Mouse (Mus musculus) limb, embryonic 12.5 days (tissue): ENCODE results near the gene Senp3. TPM values are rescaled to one million over a fixed set of nuclear protein-coding genes. Genes with fewer than 3 reads are reported as not detected.

Experiments
- ATAC-seq: fragments of 200-750 bp; cut with Nextera tagmentation; 2 replicates; pipeline ENCODE4 v1.8.0; 2017; ENCODE audit warnings: low read depth, moderate TSS enrichment; ENCODE audit not compliant: insufficient number of reproducible peaks, insufficient read depth, low FRiP score, low TSS enrichment
- H3K27ac ChIP-seq: fragments of 300-500 bp; sonication (generic); 2 replicates; pipeline ENCODE4 v1.5.1; 2016; ENCODE audit warnings: mild to moderate bottlenecking, moderate library complexity
- H3K27me3 ChIP-seq: fragments of 300-500 bp; sonication (generic); 2 replicates; pipeline ENCODE4 v1.6.1; 2016; ENCODE audit warnings: mild to moderate bottlenecking, moderate library complexity
- H3K36me3 ChIP-seq: fragments of 300-500 bp; sonication (generic); 2 replicates; pipeline ENCODE4 v1.6.1; 2016; ENCODE audit warnings: mild to moderate bottlenecking, moderate library complexity
- H3K4me1 ChIP-seq: fragments of 300-500 bp; sonication (generic); replicated peaks from 2 replicates; pipeline ENCODE4 v1.6.1; 2016
- H3K4me2 ChIP-seq: fragments of 300-500 bp; sonication (generic); 2 replicates; pipeline ENCODE4 v1.6.1; 2016; ENCODE audit warnings: mild to moderate bottlenecking, moderate library complexity
- H3K4me3 ChIP-seq: fragments of 300-500 bp; sonication (generic); replicated peaks from 2 replicates; pipeline ENCODE4 v1.5.1; 2016; ENCODE audit warnings: mild to moderate bottlenecking
- H3K9ac ChIP-seq: fragments of 300-500 bp; sonication (generic); replicated peaks from 2 replicates; pipeline ENCODE4 v1.6.1; 2016; ENCODE audit warnings: mild to moderate bottlenecking, moderate library complexity
- H3K9me3 ChIP-seq: fragments of 300-500 bp; sonication (generic); 2 replicates; pipeline ENCODE4 v1.6.1; 2016; ENCODE audit warnings: mild to moderate bottlenecking, moderate library complexity
- WGBS: fragments of 180-500 bp; shearing (Covaris S2); methylation state at CpG from one replicate; pipeline ENCODE4 v1.1.7; 2016; 5-methylcytosine and 5-hydroxymethylcytosine counted together
- polyA plus RNA-seq: library from polyadenylated mRNA; unstranded; fragments of >200 nt; fragmentation: Nextera tagmentation; extraction: Ambion mirVana; gene quantifications from 2 replicates; pipeline ENCODE4 v1.2.1, GENCODE M21; 2016

Gene Senp3
- polyA plus RNA-seq, 1 experiment from 2014 or later: 140 TPM

DNA sequence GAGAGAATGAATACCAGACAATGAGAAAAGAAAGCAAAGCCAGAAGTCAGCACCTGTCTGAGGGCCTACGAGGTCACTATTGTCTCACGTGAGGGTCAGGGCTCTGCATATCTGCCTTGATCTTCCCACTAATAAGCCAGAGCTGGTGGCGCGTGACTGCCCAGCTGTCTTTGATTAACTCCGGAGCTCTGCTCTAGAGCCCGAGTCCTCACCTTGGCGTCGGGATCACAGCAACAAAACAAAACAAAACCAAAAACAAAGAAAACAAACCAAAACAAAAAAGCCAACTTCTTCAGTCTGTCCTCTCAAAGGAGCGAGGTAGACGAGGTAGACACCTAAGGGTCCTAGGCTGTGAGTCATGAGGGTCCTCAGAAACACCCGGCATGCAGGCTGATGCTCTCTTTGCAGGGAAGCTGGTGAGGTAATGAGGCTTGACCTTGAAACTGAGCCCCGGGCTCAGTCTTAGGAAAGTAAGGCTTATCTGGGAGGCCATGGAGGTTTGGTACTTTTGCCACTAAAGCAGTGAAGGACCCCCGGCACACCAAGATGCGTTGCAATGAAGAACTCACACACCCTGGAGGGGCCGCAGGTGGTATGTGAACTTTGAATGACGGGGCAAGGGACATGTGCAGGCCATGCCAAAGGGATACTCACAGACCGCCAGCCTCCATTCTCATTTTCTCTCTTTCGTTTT is 32.9 kb upstream of the Senp3 start:
- Histone ChIP-seq H3K27ac (peak overlapping the region; percentile 68), H3K4me2 (peak overlapping the region; percentile 24), H3K36me3 (no peaks in the 10 kb centered on the region), H3K9me3 (no peaks in the 10 kb centered on the region; the same call in 1 of the 2 replicates), H3K27me3 (no peaks in the 10 kb centered on the region), H3K9ac (no peak overlapping the region), H3K4me3 (no peak overlapping the region), H3K4me1 (peaks cover 19% of the 10 kb centered on the region)
- 37% methylated on average over 18 of the region's 18 CpGs for WGBS
- ATAC-seq: no peak

GRCm38 (mm10) chr11:69712954-69713672 is 31.2 kb upstream of the Senp3 start:
- Histone ChIP-seq H3K9ac (no peak overlapping the region), H3K36me3 (no peaks in the 10 kb centered on the region), H3K27ac (no peak overlapping the region), H3K4me2 (no peak overlapping the region), H3K27me3 (no peaks in the 10 kb centered on the region), H3K4me1 (peaks cover 30% of the 10 kb centered on the region), H3K4me3 (no peak overlapping the region), H3K9me3 (no peaks in the 10 kb centered on the region; the same call in 1 of the 2 replicates)
- ATAC-seq: no peak
- 82% methylated on average over 20 of the region's 20 CpGs for WGBS

- H3K4me1 ChIP-seq: peaks cover 32% of the 10 kb centered on the region
- WGBS: 78% methylated on average over 2 of the region's 2 CpGs
- no peak overlapping the region for H3K9ac ChIP-seq
- no peaks in the 10 kb centered on the region; the same call in 1 of the 2 replicates for H3K9me3 ChIP-seq
- no peak overlapping the region for H3K4me3 ChIP-seq
- H3K27ac ChIP-seq: no peak overlapping the region
- H3K36me3 ChIP-seq: no peaks in the 10 kb centered on the region
- H3K27me3 ChIP-seq: no peaks in the 10 kb centered on the region
- no peak for ATAC-seq
- no peak overlapping the region for H3K4me2 ChIP-seq
Observed at GRCm38 (mm10) chr11:69711082-69711481, 29.2 kb upstream of the Senp3 start.

DNA sequence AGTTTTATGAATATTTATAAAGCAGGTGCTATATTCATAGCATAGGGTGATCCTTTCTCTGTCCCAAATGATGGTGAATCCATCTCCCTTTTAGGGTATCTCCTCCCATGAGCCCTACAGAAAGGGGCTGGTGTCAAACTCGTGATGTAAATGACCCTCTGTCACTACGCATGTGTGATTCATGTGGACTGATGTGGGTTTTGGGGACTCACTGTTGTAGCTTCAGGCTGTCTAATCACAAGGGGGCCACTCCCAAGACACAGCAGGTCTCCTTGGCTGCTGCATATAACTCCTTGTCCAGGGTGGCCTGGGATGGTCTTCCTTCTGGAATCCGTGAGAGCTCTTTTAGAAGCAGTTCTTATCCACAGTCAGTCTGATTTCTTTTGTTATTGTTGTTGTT is 28.6 kb upstream of the Senp3 start:
- Histone ChIP-seq H3K9ac (no peak overlapping the region), H3K4me1 (peaks cover 28% of the 10 kb centered on the region), H3K4me2 (no peak overlapping the region), H3K9me3 (no peaks in the 10 kb centered on the region; the same call in 1 of the 2 replicates), H3K27ac (no peak overlapping the region), H3K27me3 (no peaks in the 10 kb centered on the region), H3K36me3 (no peaks in the 10 kb centered on the region), H3K4me3 (no peak overlapping the region)
- WGBS: 87% methylated on average over 3 of the region's 3 CpGs
- no peak for ATAC-seq

- Histone ChIP-seq H3K9ac (peak overlapping the region; percentile 40; the same call in 1 of the 2 replicates), H3K4me2 (no peak overlapping the region), H3K27ac (0 out of 2 replicates have a peak overlapping the region, but pooled peaks have one; percentile 7), H3K4me1 (peaks cover 26% of the 10 kb centered on the region), H3K27me3 (no peaks in the 10 kb centered on the region), H3K36me3 (no peaks in the 10 kb centered on the region), H3K9me3 (no peaks in the 10 kb centered on the region), H3K4me3 (no peak overlapping the region)
- ATAC-seq: no peak
- WGBS: 52% methylated on average over 11 of the region's 11 CpGs
Observed at GRCm38 (mm10) chr11:69709554-69710446, 27.9 kb upstream of the Senp3 start.

DNA sequence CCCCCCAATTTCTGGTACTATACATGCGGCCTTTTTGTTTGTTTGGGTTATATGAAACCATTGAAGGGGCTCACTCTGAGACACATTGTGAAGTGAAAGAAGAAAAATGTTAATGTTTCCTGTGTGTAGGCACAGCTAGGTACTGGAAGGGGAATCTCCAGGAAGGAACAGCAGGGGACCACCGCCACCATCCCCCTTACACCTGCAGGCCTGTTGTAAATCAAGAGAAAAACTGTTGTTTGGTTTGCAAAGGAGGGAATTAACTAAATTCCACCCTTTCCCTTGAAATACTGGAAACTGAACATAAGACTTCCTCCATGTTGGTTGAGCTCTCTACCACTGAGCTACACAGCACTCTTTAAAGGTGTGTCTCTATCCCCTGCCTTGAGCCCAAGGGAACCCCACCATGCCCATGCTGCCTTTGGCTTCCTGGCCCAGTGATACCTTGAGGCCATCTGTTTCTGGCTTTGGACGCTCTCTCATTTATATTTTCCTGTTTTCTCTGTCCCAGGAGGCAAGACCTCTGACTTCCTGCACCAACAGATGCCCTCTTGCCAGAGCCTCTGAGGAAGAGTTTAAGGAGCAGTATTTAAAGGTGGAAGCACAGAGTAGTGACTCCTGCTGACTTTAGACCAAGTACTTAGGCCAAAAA is 26.9 kb upstream of the Senp3 start:
- Histone ChIP-seq H3K27me3 (no peaks in the 10 kb centered on the region), H3K4me1 (peaks cover 19% of the 10 kb centered on the region), H3K27ac (0 out of 2 replicates have a peak overlapping the region, but pooled peaks have one; percentile 3), H3K4me3 (no peak overlapping the region), H3K4me2 (no peak overlapping the region), H3K9me3 (no peaks in the 10 kb centered on the region), H3K36me3 (no peaks in the 10 kb centered on the region), H3K9ac (no peak overlapping the region)
- WGBS: 60% methylated on average over 3 of the region's 3 CpGs
- no peak for ATAC-seq

- Histone ChIP-seq H3K4me1 (peaks cover 19% of the 10 kb centered on the region), H3K27me3 (no peaks in the 10 kb centered on the region), H3K27ac (no peak overlapping the region), H3K9me3 (no peaks in the 10 kb centered on the region), H3K9ac (no peak overlapping the region), H3K36me3 (no peaks in the 10 kb centered on the region), H3K4me3 (no peak overlapping the region), H3K4me2 (no peak overlapping the region)
- WGBS: 86% methylated on average over 4 of the region's 4 CpGs
- ATAC-seq: no peak
Observed at GRCm38 (mm10) chr11:69707873-69708381, 26.0 kb upstream of the Senp3 start.

- no peak overlapping the region for H3K4me3 ChIP-seq
- no peak overlapping the region for H3K27ac ChIP-seq
- H3K27me3 ChIP-seq: no peaks in the 10 kb centered on the region
- H3K9ac ChIP-seq: no peak overlapping the region
- WGBS: 80% methylated on average over 4 of the region's 4 CpGs
- no peaks in the 10 kb centered on the region for H3K36me3 ChIP-seq
- H3K4me1 ChIP-seq: peaks cover 19% of the 10 kb centered on the region
- ATAC-seq: no peak
- no peak overlapping the region for H3K4me2 ChIP-seq
- H3K9me3 ChIP-seq: no peaks in the 10 kb centered on the region
Observed at GRCm38 (mm10) chr11:69707480-69707847, 25.6 kb upstream of the Senp3 start.

DNA sequence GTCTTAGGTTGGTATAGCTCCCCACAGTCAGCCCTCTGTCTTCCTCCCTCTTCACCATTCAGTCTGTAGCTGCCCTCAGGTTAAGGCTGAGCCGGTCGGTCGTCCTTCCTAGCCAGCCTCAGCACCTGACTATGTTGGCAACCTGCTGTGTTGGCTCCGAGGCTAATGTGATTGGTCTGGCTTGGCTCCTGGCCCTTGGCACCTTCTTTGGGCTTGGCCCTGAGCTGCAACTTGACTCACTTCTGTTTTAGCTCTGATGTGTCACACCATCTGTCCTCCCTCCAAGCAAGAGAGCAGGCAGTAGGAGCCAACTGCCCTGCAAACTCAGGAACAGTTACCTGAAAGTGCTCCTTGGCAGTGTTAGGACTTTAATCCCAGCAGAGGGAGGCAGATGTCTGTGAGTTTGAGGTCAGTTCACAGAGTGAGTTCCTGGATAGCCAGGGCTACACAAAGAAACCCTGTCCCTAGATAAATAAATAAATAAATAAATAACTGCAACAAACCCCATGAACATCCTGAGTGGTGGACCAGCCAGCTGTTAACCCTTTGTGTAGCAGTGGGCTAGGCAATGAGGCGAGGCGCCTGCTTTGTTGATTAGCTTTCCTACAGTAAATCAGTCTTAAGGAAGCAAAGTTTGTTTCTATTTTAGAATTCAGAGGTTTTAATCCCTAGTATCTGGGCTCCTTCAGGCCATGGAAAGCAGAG is 25.0 kb upstream of the Senp3 start:
- Histone ChIP-seq H3K9ac (0 out of 2 replicates have a peak overlapping the region, but pooled peaks have one; percentile 1), H3K27me3 (no peaks in the 10 kb centered on the region), H3K4me2 (no peak overlapping the region), H3K4me3 (no peak overlapping the region), H3K36me3 (no peaks in the 10 kb centered on the region), H3K9me3 (no peaks in the 10 kb centered on the region), H3K27ac (no peak overlapping the region), H3K4me1 (peaks cover 19% of the 10 kb centered on the region)
- ATAC-seq: no peak
- 45% methylated on average over 6 of the region's 6 CpGs for WGBS

- H3K4me3 ChIP-seq: no peak overlapping the region
- no peak overlapping the region for H3K9ac ChIP-seq
- H3K36me3 ChIP-seq: no peaks in the 10 kb centered on the region
- no peak overlapping the region for H3K4me2 ChIP-seq
- no peaks in the 10 kb centered on the region for H3K27me3 ChIP-seq
- H3K27ac ChIP-seq: no peak overlapping the region
- no peaks in the 10 kb centered on the region for H3K9me3 ChIP-seq
- ATAC-seq: no peak
- H3K4me1 ChIP-seq: peaks cover 16% of the 10 kb centered on the region
- WGBS: 29% methylated on average over 2 of the region's 2 CpGs
Observed at GRCm38 (mm10) chr11:69704613-69705010, 22.7 kb upstream of the Senp3 start.
